Mouse (Mus musculus): ENCODE results near the gene B130006D01Rik. TPM values are rescaled to one million over a fixed set of nuclear protein-coding genes. Genes with fewer than 3 reads are reported as not detected.

The B130006D01Rik gene
- total and polyA plus RNA-seq, 3 experiments: 0.10 to 0.38 (median 0.15) TPM

DNA sequence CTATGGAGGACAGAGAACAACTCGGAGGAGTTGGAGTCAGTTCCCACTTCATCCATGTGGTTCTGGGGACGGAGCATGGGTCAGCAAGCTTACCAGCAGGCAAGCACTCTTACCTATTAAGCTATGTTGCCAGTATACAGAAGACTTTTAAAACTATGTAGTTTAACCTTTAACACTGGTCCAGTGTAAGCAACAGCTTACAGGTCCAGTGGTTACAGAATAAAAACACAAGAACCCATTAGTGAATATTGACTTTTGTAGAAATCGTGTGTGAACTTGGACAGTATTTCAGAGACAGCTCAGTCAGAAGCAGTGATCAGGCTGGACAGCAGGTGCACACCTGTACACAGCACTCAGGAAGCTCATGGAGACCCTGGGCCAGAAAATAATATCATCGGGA, 1.1 kb downstream of the B130006D01Rik start:
- in situ Hi-C loops (cut with MboI; ENCODE audit: low pct_ligation_motif_present, low pct_unique_long_range_greater_than_20kb, low sequenced_read_pairs): no loop called here

DNA sequence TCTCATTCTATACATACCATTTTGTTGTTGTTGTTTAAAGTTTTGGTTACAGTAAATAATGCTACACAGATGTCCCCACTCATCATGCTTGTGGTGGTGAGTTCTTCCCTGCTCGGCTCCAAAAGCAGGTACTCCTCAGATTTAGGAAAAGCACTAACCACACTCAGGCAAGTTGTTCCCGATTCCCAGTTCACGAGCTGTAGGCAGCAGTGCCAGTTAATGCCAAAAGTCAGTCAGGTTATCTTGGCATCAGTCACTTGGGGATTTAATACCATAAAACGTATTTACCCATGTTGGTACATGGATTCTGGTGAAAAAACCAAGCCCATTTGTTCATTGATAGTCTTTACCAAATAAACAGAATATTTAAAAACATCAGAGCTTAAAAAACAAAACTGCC, 2.8 kb downstream of the B130006D01Rik start:
- dilution Hi-C loops (cut with MboI; ENCODE audit: extremely low pct_ligation_motif_present, extremely low pct_unique_long_range_greater_than_20kb, low sequenced_read_pairs) (no loop called here), in situ Hi-C loops (cut with MboI; ENCODE audit: low pct_ligation_motif_present, low pct_unique_long_range_greater_than_20kb, low sequenced_read_pairs) (no loop called here)
- H3K36me3 ChIP-seq (replicated peaks in 1 of 2; ENCODE audit: control insufficient read depth in 1 of 2, insufficient read depth in 1 of 2, low read length in 1 of 2): peaks cover 0 to 15% of the 10 kb centered on the region in 2 experiments
- H3K4me2 ChIP-seq (ENCODE audit: insufficient read depth, low read depth, poor library complexity, severe bottlenecking): no peak overlapping the region
- H3K4me1 ChIP-seq (ENCODE audit: control insufficient read depth in 1 of 2, insufficient read depth in 2 of 2): peaks cover 0 to 23% of the 10 kb centered on the region in 2 experiments; a peak in 2 of 4 replicates
- no peak overlapping the region for H3K27ac ChIP-seq (ENCODE audit: insufficient read depth, low read depth)
- no peak for DNase-seq (ENCODE audit: extremely low read depth)
- peaks cover 8% of the 10 kb centered on the region for H3K79me2 ChIP-seq (replicated peaks; ENCODE audit: control insufficient read depth, extremely low read depth, insufficient read depth, poor library complexity, severe bottlenecking)
- no peak overlapping the region for H3K4me3 ChIP-seq (replicated peaks in 1 of 3; ENCODE audit: low read depth in 2 of 3, low read length in 2 of 3, poor library complexity in 1 of 3)
- no peak overlapping the region for H3K9ac ChIP-seq (ENCODE audit: insufficient read depth, low read depth)
- no peaks in the 10 kb centered on the region for H3K9me3 ChIP-seq (replicated peaks; ENCODE audit: low read length)
- no peak for TF ChIP-seq SMC3 (IDR thresholded peaks at IDR 0.05; ENCODE audit: low read depth, low read length)
- TF ChIP-seq NELFE (IDR thresholded peaks at IDR 0.05; ENCODE audit: low read depth, low read length): no peak
- no peaks in the 10 kb centered on the region for H3K27me3 ChIP-seq (replicated peaks)

More for the DNA sequence above, 1.1 kb downstream of the B130006D01Rik start:
- H3K27ac ChIP-seq (ENCODE audit: insufficient read depth, low read depth): no peak overlapping the region
- H3K36me3 ChIP-seq (replicated peaks in 1 of 2; ENCODE audit: control insufficient read depth in 1 of 2, insufficient read depth in 1 of 2, low read length in 1 of 2): peaks cover 0 to 16% of the 10 kb centered on the region in 2 experiments
- peaks cover 11% of the 10 kb centered on the region for H3K79me2 ChIP-seq (replicated peaks; ENCODE audit: control insufficient read depth, extremely low read depth, insufficient read depth, poor library complexity, severe bottlenecking)
- H3K4me2 ChIP-seq (ENCODE audit: insufficient read depth, low read depth, poor library complexity, severe bottlenecking): no peak overlapping the region
- DNase-seq (ENCODE audit: extremely low read depth): no peak
- peaks cover 0 to 22% of the 10 kb centered on the region in 2 experiments; a peak in 2 of 4 replicates for H3K4me1 ChIP-seq (ENCODE audit: control insufficient read depth in 1 of 2, insufficient read depth in 2 of 2)
- no peak overlapping the region for H3K9ac ChIP-seq (ENCODE audit: insufficient read depth, low read depth)
- H3K27me3 ChIP-seq (replicated peaks): no peaks in the 10 kb centered on the region
- H3K9me3 ChIP-seq (replicated peaks; ENCODE audit: low read length): no peaks in the 10 kb centered on the region
- TF ChIP-seq E2F4 (IDR thresholded peaks at IDR 0.05; ENCODE audit: insufficient replicate concordance, low read depth, low read length): no peak
- dilution Hi-C loops (cut with MboI; ENCODE audit: extremely low pct_ligation_motif_present, extremely low pct_unique_long_range_greater_than_20kb, low sequenced_read_pairs): no loop called here
- no peak overlapping the region for H3K4me3 ChIP-seq (replicated peaks in 1 of 3; ENCODE audit: low read depth in 2 of 3, low read length in 2 of 3, poor library complexity in 1 of 3)

DNA sequence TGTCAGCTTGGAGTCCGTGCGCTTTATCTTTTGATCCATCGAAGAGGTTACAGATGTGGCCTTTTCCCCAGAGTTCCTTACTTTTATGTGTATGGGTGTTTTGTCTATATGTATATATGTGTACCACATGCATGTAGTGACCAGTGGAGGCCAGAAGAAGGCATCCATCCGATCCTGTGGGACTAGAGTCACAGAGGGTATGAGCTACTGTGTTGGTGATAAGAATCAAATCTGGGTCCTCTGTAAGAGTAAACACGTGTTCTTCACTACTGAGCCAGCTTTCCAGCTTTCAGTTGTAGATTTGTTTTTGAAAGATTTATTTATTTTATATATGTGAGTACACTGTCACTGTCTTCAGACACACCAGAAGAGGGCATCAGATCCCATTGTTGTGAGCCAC, 4.6 kb downstream of the B130006D01Rik start:
- no peak for TF ChIP-seq ETS1 (conservative IDR thresholded peaks at IDR 0.05; ENCODE audit: low read depth, low read length)
- no peak for TF ChIP-seq MAFK (IDR thresholded peaks at IDR 0.05; ENCODE audit: insufficient replicate concordance, low read length)
- no peak for TF ChIP-seq RCOR1 (conservative IDR thresholded peaks at IDR 0.05; ENCODE audit: low read depth, low read length)
- no peak for TF ChIP-seq USF2 (conservative IDR thresholded peaks at IDR 0.05; ENCODE audit: low read depth, low read length)
- Histone ChIP-seq H3K9ac (ENCODE audit: insufficient read depth, low read depth) (no peak overlapping the region), H3K27ac (ENCODE audit: insufficient read depth, low read depth) (no peak overlapping the region), H3K27me3 (replicated peaks) (no peaks in the 10 kb centered on the region), H3K4me1 (ENCODE audit: control insufficient read depth in 1 of 2, insufficient read depth in 2 of 2) (peaks cover 0 to 23% of the 10 kb centered on the region in 2 experiments; a peak in 2 of 4 replicates), H3K4me2 (ENCODE audit: insufficient read depth, low read depth, poor library complexity, severe bottlenecking) (no peak overlapping the region), H3K36me3 (replicated peaks in 1 of 2; ENCODE audit: control insufficient read depth in 1 of 2, insufficient read depth in 1 of 2, low read length in 1 of 2) (peaks cover 0 to 13% of the 10 kb centered on the region in 2 experiments), H3K9me3 (replicated peaks; ENCODE audit: low read length) (no peaks in the 10 kb centered on the region), H3K79me2 (replicated peaks; ENCODE audit: control insufficient read depth, extremely low read depth, insufficient read depth, poor library complexity, severe bottlenecking) (peaks cover 8% of the 10 kb centered on the region), H3K4me3 (replicated peaks in 1 of 3; ENCODE audit: low read depth in 2 of 3, low read length in 2 of 3, poor library complexity in 1 of 3) (no peak overlapping the region)
- in situ Hi-C loops (cut with MboI; ENCODE audit: low pct_ligation_motif_present, low pct_unique_long_range_greater_than_20kb, low sequenced_read_pairs): no loop called here
- dilution Hi-C loops (cut with MboI; ENCODE audit: extremely low pct_ligation_motif_present, extremely low pct_unique_long_range_greater_than_20kb, low sequenced_read_pairs): no loop called here
- DNase-seq (ENCODE audit: extremely low read depth): no peak

Measured in CH12.LX (cell line).